Mouse (Mus musculus): ENCODE measurements around the gene Wdfy2. TPM values are rescaled to one million over a fixed set of nuclear protein-coding genes. Genes with fewer than 3 reads are reported as not detected.
A peak's percentile ranks its signal among the peaks of the same experiment; 100 is the strongest.

Gene Wdfy2
- polyA plus RNA-seq, 1 experiment from 2014 or later = 3.1 TPM

- Histone ChIP-seq H3K9me3 (replicated peaks; ENCODE audit: control insufficient read depth, low read length) (no peaks in the 10 kb centered on the region), H3K27ac (ENCODE audit: low read length) (no peak overlapping the region), H3K27me3 (ENCODE audit: control insufficient read depth, insufficient read depth, low read depth, low read length) (no peaks in the 10 kb centered on the region), H3K4me3 (ENCODE audit: low read depth, low read length) (no peak overlapping the region), H3K36me3 (ENCODE audit: control insufficient read depth, insufficient read depth) (no peaks in the 10 kb centered on the region), H3K4me2 (ENCODE audit: low read depth, low read length) (no peak overlapping the region), H3K9ac (ENCODE audit: low read depth, low read length) (no peak overlapping the region), H3K4me1 (ENCODE audit: control insufficient read depth, low read depth, low read length) (no peaks in the 10 kb centered on the region)
- WGBS (ENCODE audit: insufficient replicate concordance) = 77% methylated on average over 9 of the region's 9 CpGs
- no peak for ATAC-seq (ENCODE audit: low read depth)
Observed at GRCm38 (mm10) chr14:62956091-62956490, 118.6 kb downstream of the Wdfy2 start.

- H3K27ac ChIP-seq (ENCODE audit: low read length) = no peak overlapping the region
- no peaks in the 10 kb centered on the region for H3K9me3 ChIP-seq (replicated peaks; ENCODE audit: control insufficient read depth, low read length)
- H3K36me3 ChIP-seq (ENCODE audit: control insufficient read depth, insufficient read depth) = no peaks in the 10 kb centered on the region
- 64% methylated on average over 4 of the region's 4 CpGs for WGBS (ENCODE audit: insufficient replicate concordance)
- no peaks in the 10 kb centered on the region for H3K4me1 ChIP-seq (ENCODE audit: control insufficient read depth, low read depth, low read length)
- H3K4me2 ChIP-seq (ENCODE audit: low read depth, low read length) = no peak overlapping the region
- no peak for ATAC-seq (ENCODE audit: low read depth)
- H3K27me3 ChIP-seq (ENCODE audit: control insufficient read depth, insufficient read depth, low read depth, low read length) = no peaks in the 10 kb centered on the region
- H3K9ac ChIP-seq (ENCODE audit: low read depth, low read length) = no peak overlapping the region
- no peak overlapping the region for H3K4me3 ChIP-seq (ENCODE audit: low read depth, low read length)
Observed at GRCm38 (mm10) chr14:62963632-62964031, 126.2 kb downstream of the Wdfy2 start.

- Histone ChIP-seq H3K27me3 (ENCODE audit: control insufficient read depth, insufficient read depth, low read depth, low read length) (no peaks in the 10 kb centered on the region), H3K4me3 (ENCODE audit: low read depth, low read length) (no peak overlapping the region), H3K9me3 (replicated peaks; ENCODE audit: control insufficient read depth, low read length) (no peaks in the 10 kb centered on the region), H3K9ac (ENCODE audit: low read depth, low read length) (no peak overlapping the region), H3K27ac (ENCODE audit: low read length) (no peak overlapping the region), H3K4me1 (ENCODE audit: control insufficient read depth, low read depth, low read length) (no peaks in the 10 kb centered on the region), H3K4me2 (ENCODE audit: low read depth, low read length) (no peak overlapping the region), H3K36me3 (ENCODE audit: control insufficient read depth, insufficient read depth) (no peaks in the 10 kb centered on the region)
- ATAC-seq (ENCODE audit: low read depth) = no peak
- WGBS (ENCODE audit: insufficient replicate concordance) = 63% methylated on average over 5 of the region's 5 CpGs
Observed at GRCm38 (mm10) chr14:62965342-62965741, 127.9 kb downstream of the Wdfy2 start.

- WGBS (ENCODE audit: insufficient replicate concordance) = 21% methylated on average over 15 of the region's 15 CpGs
- H3K9ac ChIP-seq (ENCODE audit: low read depth, low read length) = no peak overlapping the region
- ATAC-seq (ENCODE audit: low read depth) = no peak
- no peaks in the 10 kb centered on the region for H3K4me1 ChIP-seq (ENCODE audit: control insufficient read depth, low read depth, low read length)
- no peak overlapping the region for H3K4me3 ChIP-seq (ENCODE audit: low read depth, low read length)
- H3K36me3 ChIP-seq (ENCODE audit: control insufficient read depth, insufficient read depth) = no peaks in the 10 kb centered on the region
- no peaks in the 10 kb centered on the region for H3K9me3 ChIP-seq (replicated peaks; ENCODE audit: control insufficient read depth, low read length)
- no peak overlapping the region for H3K27ac ChIP-seq (ENCODE audit: low read length)
- peak overlapping the region; percentile 4 for H3K4me2 ChIP-seq (ENCODE audit: low read depth, low read length)
- no peaks in the 10 kb centered on the region for H3K27me3 ChIP-seq (ENCODE audit: control insufficient read depth, insufficient read depth, low read depth, low read length)
Observed at GRCm38 (mm10) chr14:62965811-62966520, 128.5 kb downstream of the Wdfy2 start.

- Histone ChIP-seq H3K9ac (ENCODE audit: low read depth, low read length) (no peak overlapping the region), H3K27me3 (ENCODE audit: control insufficient read depth, insufficient read depth, low read depth, low read length) (no peaks in the 10 kb centered on the region), H3K4me1 (ENCODE audit: control insufficient read depth, low read depth, low read length) (no peaks in the 10 kb centered on the region), H3K27ac (ENCODE audit: low read length) (no peak overlapping the region), H3K4me2 (ENCODE audit: low read depth, low read length) (no peak overlapping the region), H3K4me3 (ENCODE audit: low read depth, low read length) (no peak overlapping the region), H3K9me3 (replicated peaks; ENCODE audit: control insufficient read depth, low read length) (no peaks in the 10 kb centered on the region), H3K36me3 (ENCODE audit: control insufficient read depth, insufficient read depth) (no peaks in the 10 kb centered on the region)
- WGBS (ENCODE audit: insufficient replicate concordance) = 8% methylated on average over 5 of the region's 5 CpGs
- ATAC-seq (ENCODE audit: low read depth) = no peak
Observed at GRCm38 (mm10) chr14:62975046-62975445, 137.6 kb downstream of the Wdfy2 start.

GRCm38 (mm10) chr14:62979815-62980214 lies 142.3 kb downstream of the Wdfy2 start:
- WGBS (ENCODE audit: insufficient replicate concordance) = 23% methylated on average over 1 of the region's 1 CpGs
- H3K36me3 ChIP-seq (ENCODE audit: control insufficient read depth, insufficient read depth) = no peaks in the 10 kb centered on the region
- H3K4me2 ChIP-seq (ENCODE audit: low read depth, low read length) = no peak overlapping the region
- no peak overlapping the region for H3K4me3 ChIP-seq (ENCODE audit: low read depth, low read length)
- H3K27me3 ChIP-seq (ENCODE audit: control insufficient read depth, insufficient read depth, low read depth, low read length) = no peaks in the 10 kb centered on the region
- no peaks in the 10 kb centered on the region for H3K4me1 ChIP-seq (ENCODE audit: control insufficient read depth, low read depth, low read length)
- H3K27ac ChIP-seq (ENCODE audit: low read length) = no peak overlapping the region
- H3K9me3 ChIP-seq (replicated peaks; ENCODE audit: control insufficient read depth, low read length) = no peaks in the 10 kb centered on the region
- no peak for ATAC-seq (ENCODE audit: low read depth)
- no peak overlapping the region for H3K9ac ChIP-seq (ENCODE audit: low read depth, low read length)

- WGBS (ENCODE audit: insufficient replicate concordance) = 46% methylated on average over 1 of the region's 1 CpGs
- H3K4me3 ChIP-seq (ENCODE audit: low read depth, low read length) = no peak within 1 kb of the TSS
- H3K9ac ChIP-seq (ENCODE audit: low read depth, low read length) = no peak within 1 kb of the TSS
- H3K27ac ChIP-seq (ENCODE audit: low read length) = no peak within 1 kb of the TSS
- ATAC-seq (ENCODE audit: low read depth) = no peak
- H3K36me3 ChIP-seq (ENCODE audit: control insufficient read depth, insufficient read depth) = no peaks in the 10 kb centered on the region
- H3K4me2 ChIP-seq (ENCODE audit: low read depth, low read length) = no peak within 1 kb of the TSS
- no peaks in the 10 kb centered on the region for H3K9me3 ChIP-seq (replicated peaks; ENCODE audit: control insufficient read depth, low read length)
- H3K27me3 ChIP-seq (ENCODE audit: control insufficient read depth, insufficient read depth, low read depth, low read length) = no peaks in the 10 kb centered on the region
- no peaks in the 10 kb centered on the region for H3K4me1 ChIP-seq (ENCODE audit: control insufficient read depth, low read depth, low read length)
Observed at GRCm38 (mm10) chr14:62984410-62984809, 146.9 kb downstream of the Wdfy2 start, which contains the start of gene Defb48. TSS of gene Defb48 (minus strand) at chr14:62984510.

GRCm38 (mm10) chr14:62991271-62991670 lies 153.8 kb downstream of the Wdfy2 start:
- Histone ChIP-seq H3K4me1 (ENCODE audit: control insufficient read depth, low read depth, low read length) (no peaks in the 10 kb centered on the region), H3K27ac (ENCODE audit: low read length) (no peak overlapping the region), H3K9ac (ENCODE audit: low read depth, low read length) (no peak overlapping the region), H3K9me3 (replicated peaks; ENCODE audit: control insufficient read depth, low read length) (no peaks in the 10 kb centered on the region), H3K4me2 (ENCODE audit: low read depth, low read length) (no peak overlapping the region), H3K27me3 (ENCODE audit: control insufficient read depth, insufficient read depth, low read depth, low read length) (no peaks in the 10 kb centered on the region), H3K36me3 (ENCODE audit: control insufficient read depth, insufficient read depth) (no peaks in the 10 kb centered on the region), H3K4me3 (ENCODE audit: low read depth, low read length) (no peak overlapping the region)
- peak; percentile 9; the same call in 1 of the 2 replicates for ATAC-seq (ENCODE audit: low read depth)
- 25% methylated on average over 3 of the region's 3 CpGs for WGBS (ENCODE audit: insufficient replicate concordance)

GRCm38 (mm10) chr14:62991849-62992510 lies 154.5 kb downstream of the Wdfy2 start:
- Histone ChIP-seq H3K4me1 (ENCODE audit: control insufficient read depth, low read depth, low read length) (no peaks in the 10 kb centered on the region), H3K9me3 (replicated peaks; ENCODE audit: control insufficient read depth, low read length) (no peaks in the 10 kb centered on the region), H3K9ac (ENCODE audit: low read depth, low read length) (no peak overlapping the region), H3K27ac (ENCODE audit: low read length) (no peak overlapping the region), H3K4me2 (ENCODE audit: low read depth, low read length) (no peak overlapping the region), H3K4me3 (ENCODE audit: low read depth, low read length) (no peak overlapping the region), H3K27me3 (ENCODE audit: control insufficient read depth, insufficient read depth, low read depth, low read length) (no peaks in the 10 kb centered on the region), H3K36me3 (ENCODE audit: control insufficient read depth, insufficient read depth) (no peaks in the 10 kb centered on the region)
- 58% methylated on average over 7 of the region's 7 CpGs for WGBS (ENCODE audit: insufficient replicate concordance)
- no peak for ATAC-seq (ENCODE audit: low read depth)

Measured in liver, embryonic 16.5 days (tissue).